Mouse (Mus musculus) cortical plate, adult 2 months (tissue): ENCODE data around the gene Kprp. TPM values are rescaled to one million over a fixed set of nuclear protein-coding genes. Genes with fewer than 3 reads are reported as not detected.
"Not testable (repeated sequence)": the region's sequence is repeated elsewhere in the genome, so short reads cannot be mapped to it uniquely, and the experiment has no call there.

Source experiments
- H3K27ac ChIP-seq: fragments of 200-500 bp; 2 replicates; pipeline ENCODE4 v1.5.1; 2012; ENCODE audit warnings: low read length, control low read depth, inconsistent platforms; ENCODE audit not compliant: insufficient read depth
- H3K4me1 ChIP-seq: fragments of 200-500 bp; 2 replicates; pipeline ENCODE4 v1.6.1; 2011; ENCODE audit warnings: low read length; ENCODE audit not compliant: control insufficient read depth, insufficient read depth
- H3K4me3 ChIP-seq: fragments of 200-500 bp; 2 replicates; pipeline ENCODE4 v1.5.1; 2011; ENCODE audit warnings: mild to moderate bottlenecking, low read length, control low read depth; ENCODE audit not compliant: insufficient read depth
- CTCF ChIP-seq: fragments of 200-500 bp; IDR thresholded peaks from 2 replicates; pipeline ENCODE4 v1.5.1; 2011; ENCODE audit warnings: mild to moderate bottlenecking, control low read depth, low read length; ENCODE audit not compliant: insufficient read depth; ENCODE audit errors: extremely low read depth
- POLR2A ChIP-seq: fragments of 200-500 bp; IDR thresholded peaks from 2 replicates; pipeline ENCODE4 v1.6.1; 2011; ENCODE audit warnings: mild to moderate bottlenecking, low read length, control low read depth; ENCODE audit not compliant: insufficient read depth; ENCODE audit errors: extremely low read depth
- polyA plus RNA-seq: library from polyadenylated mRNA; depleted of rRNA; stranded (reverse); fragments of >200 nt; gene quantifications from 2 replicates; pipeline ENCODE4 v1.2.3, GENCODE M21; 2012; rRNA removed

Gene Kprp
- polyA plus RNA-seq: not detected in 2 replicates

DNA sequence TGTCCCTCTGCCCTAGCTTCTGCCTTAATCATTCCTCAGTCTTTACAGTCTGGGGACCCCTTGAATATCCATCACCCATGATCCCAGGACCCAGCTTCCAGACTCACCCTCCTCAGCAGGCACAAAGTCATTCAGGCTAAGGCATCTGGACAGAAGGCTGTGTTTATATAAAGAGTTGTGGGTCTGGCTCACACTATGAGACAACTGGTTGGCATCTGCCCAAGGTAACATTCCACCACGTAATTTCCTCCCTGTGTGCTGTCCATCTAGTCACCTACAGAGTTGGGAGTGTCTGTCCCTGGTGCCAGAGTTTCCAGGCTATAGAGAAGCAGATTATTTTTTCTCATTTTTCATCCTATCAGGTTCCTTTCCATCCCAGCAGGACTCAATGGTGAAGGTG, at the start of gene Kprp:
TSS of gene Kprp (minus strand) at position 140 of the 400 bp plus-strand sequence.
- Histone ChIP-seq H3K27ac (no peak within 1 kb of the TSS), H3K4me3 (no peak within 1 kb of the TSS), H3K4me1 (no peaks in the 10 kb centered on the region)
- no peak for TF ChIP-seq CTCF
- TF ChIP-seq POLR2A: no peak

GRCm38 (mm10) chr3:92874180-92874579, 47.1 kb upstream of the Kprp start:
- H3K4me3 ChIP-seq: no peak overlapping the region
- TF ChIP-seq CTCF: no peak
- no peak for TF ChIP-seq POLR2A
- no peaks in the 10 kb centered on the region for H3K4me1 ChIP-seq
- no peak overlapping the region for H3K27ac ChIP-seq

GRCm38 (mm10) chr3:92870116-92870515, 43.1 kb upstream of the Kprp start, which contains the start of gene 2310050C09Rik:
2310050C09Rik (minus strand) TSS chr3:92870216.
- Histone ChIP-seq H3K27ac (no peak within 1 kb of the TSS), H3K4me1 (no peaks in the 10 kb centered on the region), H3K4me3 (no peak within 1 kb of the TSS)
- TF ChIP-seq CTCF: no peak
- no peak for TF ChIP-seq POLR2A

DNA sequence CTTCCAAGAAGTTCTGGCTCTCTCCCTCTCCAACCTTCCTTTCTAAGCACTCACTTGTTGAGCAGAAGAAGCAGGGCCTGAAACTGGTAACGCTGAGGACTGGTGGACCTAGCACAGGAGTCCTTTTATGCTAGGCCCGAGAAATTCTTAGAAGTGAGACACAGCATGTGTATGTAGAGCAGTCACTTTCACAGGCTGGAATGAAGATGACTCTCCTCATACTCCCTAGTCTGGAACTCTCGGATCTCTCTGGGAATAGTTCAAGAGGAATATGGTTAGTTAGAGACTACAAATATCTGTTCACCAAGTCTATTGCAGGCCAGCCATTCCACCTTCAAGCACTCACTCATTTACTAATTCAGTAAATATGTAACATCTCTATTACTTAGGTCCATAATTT, 24.1 kb upstream of the Kprp start, which contains the start of gene Lce1l:
TSS of gene Lce1l (minus strand) at position 101 of the 400 bp plus-strand sequence.
- H3K4me3 ChIP-seq: no peak within 1 kb of the TSS
- H3K27ac ChIP-seq: no peak within 1 kb of the TSS
- TF ChIP-seq CTCF (no peak), POLR2A (no peak)
- no peaks in the 10 kb centered on the region for H3K4me1 ChIP-seq

- TF ChIP-seq POLR2A (no peak), CTCF (peak; percentile 29; the same call in 1 of the 2 replicates)
- Histone ChIP-seq H3K4me1 (no peaks in the 10 kb centered on the region), H3K4me3 (no peak overlapping the region), H3K27ac (no peak overlapping the region)
Observed at GRCm38 (mm10) chr3:92825808-92826207, 1.2 kb downstream of the Kprp start.

- not testable (repeated sequence) for H3K27ac ChIP-seq, H3K4me3 ChIP-seq, H3K4me1 ChIP-seq
Observed at GRCm38 (mm10) chr3:92816036-92816435, 11.0 kb downstream of the Kprp start.

DNA sequence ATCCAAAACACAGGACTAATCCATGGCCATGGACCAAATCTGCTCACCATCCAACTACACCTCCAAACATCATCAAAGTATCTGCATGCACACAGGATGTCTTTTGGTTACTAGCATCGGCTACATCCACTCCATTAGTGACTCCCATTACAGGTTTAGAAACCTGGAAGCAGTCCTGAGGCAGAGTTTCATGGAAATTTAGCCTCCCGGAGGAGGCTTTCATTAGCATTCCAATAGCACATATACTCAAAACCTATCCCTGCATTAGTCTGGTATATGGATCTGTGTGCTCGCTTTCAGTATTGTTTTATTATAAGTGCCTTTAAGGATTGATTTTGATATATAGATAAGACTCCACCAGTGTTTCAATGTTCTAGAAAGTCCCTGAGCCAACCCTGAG, 11.5 kb downstream of the Kprp start:
- Histone ChIP-seq H3K4me1 (no peaks in the 10 kb centered on the region), H3K27ac (no peak overlapping the region), H3K4me3 (no peak overlapping the region)
- no peak for TF ChIP-seq POLR2A
- no peak for TF ChIP-seq CTCF

DNA sequence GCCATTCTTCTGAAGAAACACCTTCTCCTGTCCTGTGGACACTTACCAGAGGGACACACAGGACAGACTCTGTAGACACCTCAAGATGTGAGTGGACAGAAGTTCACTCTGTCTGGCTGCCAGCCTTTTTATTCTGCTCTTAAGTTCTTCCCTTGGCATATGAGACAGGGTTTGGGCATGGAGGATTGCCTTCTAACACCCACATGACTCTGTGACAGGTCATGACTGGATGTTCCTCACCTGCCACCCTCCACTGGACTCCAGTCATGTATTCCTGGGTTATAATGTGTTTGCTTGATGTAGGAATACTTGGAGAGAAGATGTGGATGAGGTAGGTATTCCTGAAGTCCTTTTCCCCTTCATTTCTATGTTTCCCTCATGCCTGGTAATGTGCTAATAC, 19.3 kb downstream of the Kprp start, which contains the start of gene Lce1k:
TSS of gene Lce1k (minus strand) at position 101 of the 400 bp plus-strand sequence.
- no peak within 1 kb of the TSS for H3K27ac ChIP-seq
- no peaks in the 10 kb centered on the region for H3K4me1 ChIP-seq
- no peak for TF ChIP-seq POLR2A
- TF ChIP-seq CTCF: no peak
- H3K4me3 ChIP-seq: no peak within 1 kb of the TSS

GRCm38 (mm10) chr3:92790414-92790813, 36.6 kb downstream of the Kprp start, which contains the start of gene Lce1j:
Lce1j (minus strand) TSS chr3:92790514.
- Histone ChIP-seq H3K4me1 (no peaks in the 10 kb centered on the region), H3K27ac (no peak within 1 kb of the TSS), H3K4me3 (no peak within 1 kb of the TSS)
- no peak for TF ChIP-seq CTCF
- TF ChIP-seq POLR2A: no peak

- Histone ChIP-seq H3K4me3 (no peak within 1 kb of the TSS), H3K4me1 (no peaks in the 10 kb centered on the region), H3K27ac (no peak within 1 kb of the TSS)
- no peak for TF ChIP-seq POLR2A
- TF ChIP-seq CTCF: no peak
Observed at GRCm38 (mm10) chr3:92778799-92779198, 48.2 kb downstream of the Kprp start, which contains the start of gene Lce1i. Lce1i (minus strand) TSS chr3:92778899.

Other genes starting within 250 kb of the Kprp start
- gene Smcp, start 238.2 kb downstream of the Kprp start, polyA plus RNA-seq: not detected in 2 replicates
- not detected in 2 replicates for gene 2210017I01Rik, start 219.8 kb downstream of the Kprp start, polyA plus RNA-seq
- not detected in 2 replicates for gene Lce6a, start 205.6 kb downstream of the Kprp start, polyA plus RNA-seq
- gene Lce1a1, start 178.9 kb downstream of the Kprp start, polyA plus RNA-seq: not detected in 2 replicates
- not detected in 2 replicates for gene Lce1b, start 170.3 kb downstream of the Kprp start, polyA plus RNA-seq
- gene Lce1a2, start 156.9 kb downstream of the Kprp start, polyA plus RNA-seq: not detected in 2 replicates
- not detected in 2 replicates for gene Lce1c, start 148.0 kb downstream of the Kprp start, polyA plus RNA-seq
- not detected in 2 replicates for gene Lce1d, start 140.0 kb downstream of the Kprp start, polyA plus RNA-seq
- gene Lce1e, start 118.2 kb downstream of the Kprp start, polyA plus RNA-seq: not detected in 2 replicates
- not detected in 2 replicates for gene Lce1f, start 106.9 kb downstream of the Kprp start, polyA plus RNA-seq
- gene Gm38119, start 88.2 kb downstream of the Kprp start, polyA plus RNA-seq: not detected in 2 replicates
- not detected in 2 replicates for gene Lce1g, start 74.9 kb downstream of the Kprp start, polyA plus RNA-seq
- gene Lce1h, start 62.2 kb downstream of the Kprp start, polyA plus RNA-seq: not detected in 2 replicates
- gene Lce1i, start 48.3 kb downstream of the Kprp start, polyA plus RNA-seq: not detected in 2 replicates
- gene Lce1j, start 36.7 kb downstream of the Kprp start, polyA plus RNA-seq: not detected in 2 replicates
- gene Lce1k, start 19.4 kb downstream of the Kprp start, polyA plus RNA-seq: not detected in 2 replicates
- not detected in 2 replicates for gene Lce1l, start 24.0 kb upstream of the Kprp start, polyA plus RNA-seq
- gene 2310050C09Rik, start 43.0 kb upstream of the Kprp start, polyA plus RNA-seq: not detected in 2 replicates
- not detected in 2 replicates for gene Lce3a, start 99.0 kb upstream of the Kprp start, polyA plus RNA-seq
- gene Lce3b, start 105.7 kb upstream of the Kprp start, polyA plus RNA-seq: not detected in 2 replicates
- gene Lce3c, start 117.2 kb upstream of the Kprp start, polyA plus RNA-seq: not detected in 2 replicates
- gene Lce3d, start 130.1 kb upstream of the Kprp start, polyA plus RNA-seq: not detected in 2 replicates
- gene Lce3e, start 139.8 kb upstream of the Kprp start, polyA plus RNA-seq: not detected in 2 replicates
- gene Lce3f, start 165.0 kb upstream of the Kprp start, polyA plus RNA-seq: not detected in 2 replicates
- 0.21 and 0.27 TPM in 2 replicates for gene Crct1, start 188.4 kb upstream of the Kprp start, polyA plus RNA-seq
- not detected in 2 replicates for gene Lce1m, start 191.8 kb upstream of the Kprp start, polyA plus RNA-seq
- not detected in 2 replicates for gene Gm4858, start 241.6 kb upstream of the Kprp start, polyA plus RNA-seq